Mouse (Mus musculus) neural tube, embryonic 14.5 days (tissue): ENCODE results near the gene Cyp51. TPM values are rescaled to one million over a fixed set of nuclear protein-coding genes. Genes with fewer than 3 reads are reported as not detected.
A peak's percentile ranks its signal among the peaks of the same experiment; 100 is the strongest.

ENCODE experiments used
- ATAC-seq: fragments of 200-750 bp; cut with Nextera tagmentation; 2 replicates; pipeline ENCODE4 v1.8.0; 2017; ENCODE audit warnings: low read depth, mild to moderate bottlenecking, moderate TSS enrichment, moderate library complexity
- H3K27ac ChIP-seq: fragments of 300-500 bp; sonication (generic); 2 replicates; pipeline ENCODE4 v1.5.1; 2014; ENCODE audit warnings: low read depth, mild to moderate bottlenecking, control low read depth, low read length, moderate library complexity, mixed read lengths
- H3K27me3 ChIP-seq: fragments of 300-500 bp; sonication (generic); 2 replicates; pipeline ENCODE4 v1.6.1; 2014; ENCODE audit warnings: low read length; ENCODE audit not compliant: control insufficient read depth, insufficient read depth
- H3K36me3 ChIP-seq: fragments of 300-500 bp; sonication (generic); 2 replicates; pipeline ENCODE4 v1.6.1; 2014; ENCODE audit warnings: low read length, mixed read lengths; ENCODE audit not compliant: control insufficient read depth, insufficient read depth
- H3K4me1 ChIP-seq: fragments of 300-500 bp; sonication (generic); 2 replicates; pipeline ENCODE4 v1.6.1; 2014; ENCODE audit warnings: low read length; ENCODE audit not compliant: control insufficient read depth, insufficient read depth
- H3K4me2 ChIP-seq: fragments of 300-500 bp; sonication (generic); 2 replicates; pipeline ENCODE4 v1.6.1; 2014; ENCODE audit warnings: mild to moderate bottlenecking, low read depth, low read length, control low read depth
- H3K4me3 ChIP-seq: fragments of 300-500 bp; sonication (generic); 2 replicates; pipeline ENCODE4 v1.5.1; 2014; ENCODE audit warnings: low read depth, low read length, control low read depth, mixed read lengths
- H3K9ac ChIP-seq: fragments of 300-500 bp; sonication (generic); replicated peaks from 2 replicates; pipeline ENCODE4 v1.6.1; 2014; ENCODE audit warnings: low read depth, mild to moderate bottlenecking, control low read depth, low read length, mixed read lengths
- H3K9me3 ChIP-seq: fragments of 300-500 bp; sonication (generic); 2 replicates; pipeline ENCODE4 v1.6.1; 2016; ENCODE audit warnings: low read length; ENCODE audit not compliant: control insufficient read depth
- WGBS: fragments of 180-500 bp; shearing (Covaris S2); extraction: QIAGEN DNeasy Blood & Tissue Kit; methylation state at CpG from one replicate; pipeline ENCODE4 v1.1.7; 2014; 5-methylcytosine and 5-hydroxymethylcytosine counted together
- polyA plus RNA-seq: library from polyadenylated mRNA; unstranded; fragments of >200 nt; fragmentation: Nextera tagmentation; extraction: Ambion mirVana; gene quantifications from 2 replicates; pipeline ENCODE4 v1.2.1, GENCODE M21; 2014

Gene Cyp51
- polyA plus RNA-seq, 1 experiment from 2014 or later: 177 TPM

- ATAC-seq: no peak
- no peaks in the 10 kb centered on the region for H3K9me3 ChIP-seq
- no peak overlapping the region for H3K27ac ChIP-seq
- H3K4me2 ChIP-seq: no peak overlapping the region
- no peak overlapping the region for H3K4me3 ChIP-seq
- no peaks in the 10 kb centered on the region for H3K27me3 ChIP-seq
- H3K4me1 ChIP-seq: no peaks in the 10 kb centered on the region
- WGBS: 85% methylated on average over 4 of the region's 4 CpGs
- H3K9ac ChIP-seq: no peak overlapping the region
- H3K36me3 ChIP-seq: peaks cover 53% of the 10 kb centered on the region
Observed at GRCm38 (mm10) chr5:4086309-4086708, 18.2 kb downstream of the Cyp51 start.

GRCm38 (mm10) chr5:4084948-4085347, 19.6 kb downstream of the Cyp51 start:
- Histone ChIP-seq H3K9me3 (no peaks in the 10 kb centered on the region), H3K36me3 (peaks cover 63% of the 10 kb centered on the region), H3K4me2 (no peak overlapping the region), H3K9ac (no peak overlapping the region), H3K4me3 (no peak overlapping the region), H3K27me3 (no peaks in the 10 kb centered on the region), H3K4me1 (no peaks in the 10 kb centered on the region), H3K27ac (no peak overlapping the region)
- 91% methylated on average over 7 of the region's 7 CpGs for WGBS
- ATAC-seq: no peak

- no peaks in the 10 kb centered on the region for H3K4me1 ChIP-seq
- no peak overlapping the region for H3K4me3 ChIP-seq
- peaks cover 74% of the 10 kb centered on the region for H3K36me3 ChIP-seq
- H3K9me3 ChIP-seq: no peaks in the 10 kb centered on the region
- no peak overlapping the region for H3K9ac ChIP-seq
- ATAC-seq: no peak
- no peak overlapping the region for H3K27ac ChIP-seq
- no peaks in the 10 kb centered on the region for H3K27me3 ChIP-seq
- H3K4me2 ChIP-seq: no peak overlapping the region
- WGBS: 92% methylated on average over 2 of the region's 2 CpGs
Observed at GRCm38 (mm10) chr5:4081513-4081912, 23.0 kb downstream of the Cyp51 start.

DNA sequence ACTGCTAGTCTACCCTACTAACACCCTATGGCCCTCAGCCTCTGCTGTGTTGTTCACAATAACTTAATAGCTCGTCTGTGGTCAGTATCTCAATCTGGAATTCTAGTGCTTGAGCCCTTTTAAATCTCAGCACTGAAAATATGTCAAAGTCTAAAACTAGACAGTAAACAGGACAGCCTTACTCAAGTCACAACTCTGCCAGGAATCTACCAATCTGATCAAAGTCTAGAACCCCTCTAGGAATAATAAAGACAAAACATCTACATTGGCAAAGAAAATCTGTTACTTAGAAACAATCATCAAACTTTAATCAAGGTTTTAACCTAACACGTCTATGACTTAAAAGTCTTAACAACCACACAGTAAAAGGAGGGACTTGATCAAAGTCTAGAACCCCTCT, 23.7 kb downstream of the Cyp51 start:
- Histone ChIP-seq H3K4me1 (no peaks in the 10 kb centered on the region), H3K9ac (no peak overlapping the region), H3K4me2 (no peak overlapping the region), H3K36me3 (peaks cover 71% of the 10 kb centered on the region), H3K27me3 (no peaks in the 10 kb centered on the region), H3K9me3 (no peaks in the 10 kb centered on the region), H3K27ac (no peak overlapping the region), H3K4me3 (no peak overlapping the region)
- no peak for ATAC-seq
- WGBS: 88% methylated on average over 2 of the region's 2 CpGs

- 0 out of 2 replicates have a peak, but pooled peaks have one; percentile 7 for ATAC-seq
- Histone ChIP-seq H3K4me1 (no peaks in the 10 kb centered on the region), H3K27me3 (no peaks in the 10 kb centered on the region), H3K27ac (no peak overlapping the region), H3K4me3 (no peak overlapping the region), H3K9me3 (no peaks in the 10 kb centered on the region), H3K36me3 (peaks cover 65% of the 10 kb centered on the region), H3K9ac (no peak overlapping the region), H3K4me2 (no peak overlapping the region)
- 96% methylated on average over 3 of the region's 3 CpGs for WGBS
Observed at GRCm38 (mm10) chr5:4079086-4079485, 25.5 kb downstream of the Cyp51 start.

GRCm38 (mm10) chr5:4067203-4067602, 37.3 kb downstream of the Cyp51 start:
- H3K27ac ChIP-seq: no peak overlapping the region
- H3K9ac ChIP-seq: no peak overlapping the region
- no peak overlapping the region for H3K4me3 ChIP-seq
- H3K4me2 ChIP-seq: no peak overlapping the region
- 90% methylated on average over 3 of the region's 3 CpGs for WGBS
- H3K9me3 ChIP-seq: no peaks in the 10 kb centered on the region
- no peak for ATAC-seq
- no peaks in the 10 kb centered on the region for H3K4me1 ChIP-seq
- peaks cover 79% of the 10 kb centered on the region for H3K36me3 ChIP-seq
- no peaks in the 10 kb centered on the region for H3K27me3 ChIP-seq

DNA sequence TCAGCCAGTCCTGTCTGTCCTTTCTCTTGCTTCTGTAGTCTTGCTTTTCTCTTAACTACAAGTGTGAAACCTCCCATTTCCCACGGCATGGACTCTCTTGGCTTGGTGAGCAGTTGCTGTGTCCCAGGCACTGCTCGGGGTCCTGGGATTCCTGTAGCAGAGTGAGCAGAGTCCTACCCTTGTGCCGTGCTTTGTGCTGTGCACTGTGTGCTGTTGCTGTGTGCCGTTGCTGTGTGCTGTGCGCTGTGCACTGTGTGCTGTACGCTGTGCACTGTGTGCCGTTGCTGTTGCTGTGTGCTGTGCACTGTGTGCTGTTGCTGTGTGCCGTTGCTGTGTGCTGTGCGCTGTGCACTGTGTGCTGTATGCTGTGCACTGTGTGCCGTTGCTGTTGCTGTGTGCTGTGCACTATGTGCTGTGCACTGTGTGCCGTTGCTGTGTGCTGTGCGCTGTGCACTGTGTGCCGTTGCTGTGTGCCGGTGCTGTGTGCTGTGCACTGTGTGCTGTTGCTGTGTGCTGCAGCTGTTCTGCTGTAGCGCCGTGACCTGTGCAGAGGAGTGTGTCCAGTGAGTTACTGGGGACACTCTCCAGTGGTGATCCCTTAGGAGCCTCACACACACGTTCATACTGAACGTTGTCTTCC, 38.0 kb downstream of the Cyp51 start:
- Histone ChIP-seq H3K9ac (no peak overlapping the region), H3K4me2 (no peak overlapping the region), H3K4me1 (no peaks in the 10 kb centered on the region), H3K27ac (no peak overlapping the region), H3K4me3 (no peak overlapping the region), H3K9me3 (no peaks in the 10 kb centered on the region), H3K36me3 (peaks cover 81% of the 10 kb centered on the region), H3K27me3 (no peaks in the 10 kb centered on the region)
- WGBS: 94% methylated on average over 18 of the region's 18 CpGs
- ATAC-seq: no peak

- Histone ChIP-seq H3K4me1 (no peaks in the 10 kb centered on the region), H3K4me3 (no peak overlapping the region), H3K27ac (no peak overlapping the region), H3K36me3 (peaks cover 80% of the 10 kb centered on the region), H3K27me3 (no peaks in the 10 kb centered on the region), H3K9ac (no peak overlapping the region), H3K4me2 (no peak overlapping the region), H3K9me3 (no peaks in the 10 kb centered on the region)
- ATAC-seq: no peak
- 94% methylated on average over 8 of the region's 8 CpGs for WGBS
Observed at GRCm38 (mm10) chr5:4060313-4060712, 44.2 kb downstream of the Cyp51 start.

DNA sequence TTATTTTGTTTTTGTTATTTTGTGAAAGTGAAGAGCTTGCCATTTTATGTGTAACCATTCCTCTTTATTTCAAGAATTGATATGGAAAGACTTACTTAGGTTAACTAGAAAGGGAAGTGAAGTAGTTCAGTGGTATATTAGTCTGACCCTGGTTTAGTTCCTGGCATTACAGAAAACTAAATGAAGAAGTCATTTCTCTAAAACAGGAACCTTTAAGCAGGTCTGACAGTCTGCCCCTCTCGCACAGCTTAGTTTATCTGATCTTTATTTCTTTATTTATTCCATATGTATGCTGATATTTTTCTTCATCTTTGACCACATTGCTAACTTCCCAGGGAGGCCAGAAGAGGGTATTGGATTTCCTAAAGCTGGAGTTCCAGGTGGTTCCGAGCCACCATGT, 63.6 kb downstream of the Cyp51 start:
- Histone ChIP-seq H3K27ac (no peak overlapping the region), H3K4me3 (no peak overlapping the region), H3K4me2 (no peak overlapping the region), H3K9ac (no peak overlapping the region), H3K27me3 (no peaks in the 10 kb centered on the region), H3K4me1 (no peaks in the 10 kb centered on the region), H3K36me3 (peaks cover 64% of the 10 kb centered on the region), H3K9me3 (no peaks in the 10 kb centered on the region)
- 95% methylated on average over 2 of the region's 2 CpGs for WGBS
- ATAC-seq: no peak
